Mouse (Mus musculus) telencephalon, adult 2 months (tissue): ENCODE data around the gene Rabac1.

Experiments used
- DNase-seq: peaks from one replicate; pipeline ENCODE4 v3.0.0-alpha.2; 2011; ENCODE audit warnings: low read depth, low spot score

The Rabac1 gene

GRCm38 (mm10) chr7:24971972-24972893, at the start of gene Rabac1:
Gene Rabac1 (minus strand): TSS chr7:24972754.
- peak; percentile 96 for DNase-seq

- no peak for DNase-seq
These were observed 39.0 kb upstream of the Rabac1 start for GRCm38 (mm10) chr7:25011592-25011991.

GRCm38 (mm10) chr7:25010090-25010913, 37.7 kb upstream of the Rabac1 start:
- no peak for DNase-seq

GRCm38 (mm10) chr7:25009099-25009700, 36.6 kb upstream of the Rabac1 start:
- DNase-seq: peak; percentile 70

- DNase-seq: no peak
These were observed 36.1 kb upstream of the Rabac1 start for GRCm38 (mm10) chr7:25008635-25009034.

GRCm38 (mm10) chr7:25007609-25008374, 35.2 kb upstream of the Rabac1 start:
- DNase-seq: peak; percentile 87

GRCm38 (mm10) chr7:25006586-25007364, 34.2 kb upstream of the Rabac1 start:
- peak; percentile 87 for DNase-seq

GRCm38 (mm10) chr7:25006171-25006570, 33.6 kb upstream of the Rabac1 start:
- DNase-seq: no peak

- peak; percentile 86 for DNase-seq
These were observed 33.0 kb upstream of the Rabac1 start, which contains the start of gene Atp1a3 for GRCm38 (mm10) chr7:25005421-25006065. Gene Atp1a3 (minus strand): TSS chr7:25005958.

GRCm38 (mm10) chr7:25004806-25005205, 32.3 kb upstream of the Rabac1 start:
- no peak for DNase-seq

GRCm38 (mm10) chr7:25003820-25004388, 31.4 kb upstream of the Rabac1 start:
- DNase-seq: no peak

- no peak for DNase-seq
These were observed 30.7 kb upstream of the Rabac1 start for GRCm38 (mm10) chr7:25003291-25003690.

- DNase-seq: no peak
These were observed 28.2 kb upstream of the Rabac1 start for GRCm38 (mm10) chr7:25000711-25001110.

- no peak for DNase-seq
These were observed 27.7 kb upstream of the Rabac1 start for GRCm38 (mm10) chr7:25000211-25000610.

- no peak for DNase-seq
These were observed 20.5 kb upstream of the Rabac1 start for GRCm38 (mm10) chr7:24993081-24993480.

- DNase-seq: no peak
These were observed 17.9 kb upstream of the Rabac1 start for GRCm38 (mm10) chr7:24990478-24990877.

GRCm38 (mm10) chr7:24987941-24988340, 15.4 kb upstream of the Rabac1 start:
- no peak for DNase-seq

GRCm38 (mm10) chr7:24985799-24986198, 13.2 kb upstream of the Rabac1 start:
- DNase-seq: no peak

GRCm38 (mm10) chr7:24984307-24984706, 11.8 kb upstream of the Rabac1 start:
- no peak for DNase-seq
